Mouse (Mus musculus) heart, adult 2 months (tissue): ENCODE measurements at regions not wholly inside any gene's neighbourhood (a gene's known extent, or its start where the extent isn't known, plus 50 kb on each side); places are given as distances from the start of the nearest gene placed in this dataset.

Experiments
- DNase-seq, 2 experiments: peaks; one replicate each; pipeline ENCODE4 v3.0.0; 2021
- H3K27ac ChIP-seq: fragments of 200-600 bp; 2 replicates; pipeline ENCODE4 v1.8.1; 2022
- H3K27me3 ChIP-seq: fragments of 200-500 bp; 2 replicates; pipeline ENCODE4 v1.6.1; 2012; ENCODE audit warnings: mild to moderate bottlenecking, low read length, inconsistent platforms, mixed read lengths; ENCODE audit not compliant: control insufficient read depth, insufficient read depth
- H3K36me3 ChIP-seq: fragments of 200-500 bp; 2 replicates; pipeline ENCODE4 v1.6.1; 2012; ENCODE audit warnings: low read length, inconsistent platforms; ENCODE audit not compliant: control insufficient read depth, insufficient read depth
- H3K4me1 ChIP-seq: fragments of 200-500 bp; 2 replicates; pipeline ENCODE4 v1.6.1; 2011; ENCODE audit warnings: low read length; ENCODE audit not compliant: control insufficient read depth, insufficient read depth
- H3K4me3 ChIP-seq: fragments of 200-600 bp; 2 replicates; pipeline ENCODE4 v1.8.1; 2022
- H3K79me2 ChIP-seq: fragments of 200-500 bp; replicated peaks from 2 replicates; pipeline ENCODE4 v1.6.1; 2012; ENCODE audit warnings: mild to moderate bottlenecking, inconsistent platforms, low read length, moderate library complexity, mixed read lengths; ENCODE audit not compliant: control insufficient read depth, insufficient read depth
- H3K9ac ChIP-seq: fragments of 200-500 bp; 2 replicates; pipeline ENCODE4 v1.6.1; 2012; ENCODE audit warnings: low read depth, mild to moderate bottlenecking, control low read depth, inconsistent platforms, low read length, mixed read lengths
- CTCF ChIP-seq: fragments of 200-600 bp; IDR thresholded peaks from 2 replicates; pipeline ENCODE4 v1.8.1; 2022; ENCODE audit warnings: antibody characterized with exemption, mild to moderate bottlenecking, moderate library complexity
- EP300 ChIP-seq: fragments of 200-500 bp; IDR thresholded peaks from 2 replicates; pipeline ENCODE4 v1.6.1; 2011; ENCODE audit warnings: low read depth, low read length, control low read depth; ENCODE audit not compliant: insufficient read depth
- POLR2A ChIP-seq: fragments of 200-500 bp; IDR thresholded peaks from 2 replicates; pipeline ENCODE4 v1.6.1; 2011; ENCODE audit warnings: mild to moderate bottlenecking, low read depth, low read length, control low read depth; ENCODE audit not compliant: insufficient read depth
- WGBS: fragments of 180-500 bp; shearing (Covaris S2); methylation state at CpG from one replicate; pipeline ENCODE4 v1.1.7; 2018; 5-methylcytosine and 5-hydroxymethylcytosine counted together
- intact Hi-C: fragments of 180-260 bp; cut with DNase I; formaldehyde crosslinking; loops from one replicate; pipeline ENCODE4 v1.15.1; 2025

GRCm38 (mm10) chr7:83035190-83035589 lies 168.1 kb downstream of the Mex3b start:
- H3K4me1 ChIP-seq, result no peaks in the 10 kb centered on the region; the same call in 1 of the 2 replicates
- no peaks in the 10 kb centered on the region for H3K36me3 ChIP-seq
- no peaks in the 10 kb centered on the region for H3K27me3 ChIP-seq
- no peak overlapping the region for H3K9ac ChIP-seq
- no peak overlapping the region for H3K27ac ChIP-seq
- WGBS, result 46% methylated on average over 3 of the region's 3 CpGs
- no peaks in the 10 kb centered on the region for H3K79me2 ChIP-seq
- no peak for DNase-seq
- intact Hi-C loops, result no loop called here
- no peak overlapping the region for H3K4me3 ChIP-seq
- TF ChIP-seq EP300 (no peak), POLR2A (no peak), CTCF (no peak)

GRCm38 (mm10) chr7:83036397-83036796 lies 169.3 kb downstream of the Mex3b start:
- Histone ChIP-seq H3K4me1 (no peaks in the 10 kb centered on the region; the same call in 1 of the 2 replicates), H3K27me3 (no peaks in the 10 kb centered on the region), H3K27ac (no peak overlapping the region), H3K36me3 (no peaks in the 10 kb centered on the region), H3K79me2 (no peaks in the 10 kb centered on the region), H3K4me3 (no peak overlapping the region), H3K9ac (no peak overlapping the region)
- DNase-seq, result peak; percentile 43 to 59
- intact Hi-C loops, result no loop called here
- 53% methylated on average over 2 of the region's 2 CpGs for WGBS
- TF ChIP-seq EP300 (no peak), POLR2A (no peak), CTCF (no peak)

- Histone ChIP-seq H3K4me3 (no peak overlapping the region), H3K27me3 (no peaks in the 10 kb centered on the region), H3K4me1 (no peaks in the 10 kb centered on the region; the same call in 1 of the 2 replicates), H3K27ac (no peak overlapping the region), H3K9ac (no peak overlapping the region), H3K36me3 (no peaks in the 10 kb centered on the region), H3K79me2 (no peaks in the 10 kb centered on the region)
- DNase-seq, result no peak
- no peak for TF ChIP-seq CTCF
- WGBS, result 35% methylated on average over 2 of the region's 2 CpGs
- intact Hi-C loops, result no loop called here
Measured at GRCm38 (mm10) chr7:83037100-83037499, 170.0 kb downstream of the Mex3b start.

- Histone ChIP-seq H3K9ac (no peak overlapping the region), H3K79me2 (no peaks in the 10 kb centered on the region), H3K4me3 (no peak overlapping the region), H3K4me1 (no peaks in the 10 kb centered on the region; the same call in 1 of the 2 replicates), H3K27me3 (no peaks in the 10 kb centered on the region), H3K27ac (no peak overlapping the region), H3K36me3 (no peaks in the 10 kb centered on the region)
- 83% methylated on average over 2 of the region's 2 CpGs for WGBS
- DNase-seq, result no peak
- no peak for TF ChIP-seq EP300
- no peak for TF ChIP-seq POLR2A
- no peak for TF ChIP-seq CTCF
- intact Hi-C loops, result no loop called here
Measured at GRCm38 (mm10) chr7:83037714-83038113, 170.6 kb downstream of the Mex3b start.

- H3K27ac ChIP-seq, result no peak overlapping the region
- no peaks in the 10 kb centered on the region for H3K4me1 ChIP-seq
- no peak overlapping the region for H3K4me3 ChIP-seq
- 84% methylated on average over 3 of the region's 3 CpGs for WGBS
- DNase-seq, result no peak
- TF ChIP-seq CTCF (no peak), POLR2A (no peak), EP300 (no peak)
- no peak overlapping the region for H3K9ac ChIP-seq
- no peaks in the 10 kb centered on the region for H3K27me3 ChIP-seq
- intact Hi-C loops, result no loop called here
- no peaks in the 10 kb centered on the region for H3K79me2 ChIP-seq
- no peaks in the 10 kb centered on the region for H3K36me3 ChIP-seq
Measured at GRCm38 (mm10) chr7:83043746-83044145, 176.6 kb downstream of the Mex3b start.

- H3K9ac ChIP-seq, result no peak overlapping the region
- H3K79me2 ChIP-seq, result no peaks in the 10 kb centered on the region
- intact Hi-C loops, result no loop called here
- no peak for TF ChIP-seq CTCF
- TF ChIP-seq EP300, result no peak
- TF ChIP-seq POLR2A, result no peak
- no peak overlapping the region for H3K27ac ChIP-seq
- H3K4me1 ChIP-seq, result no peaks in the 10 kb centered on the region
- no peak for DNase-seq
- no peaks in the 10 kb centered on the region for H3K27me3 ChIP-seq
- H3K36me3 ChIP-seq, result no peaks in the 10 kb centered on the region
- no peak overlapping the region for H3K4me3 ChIP-seq
- 84% methylated on average over 3 of the region's 3 CpGs for WGBS
Measured at GRCm38 (mm10) chr7:83045266-83045665, 178.1 kb downstream of the Mex3b start.

GRCm38 (mm10) chr7:83050011-83050410 lies 182.9 kb downstream of the Mex3b start:
- no peak for DNase-seq
- H3K27me3 ChIP-seq, result no peaks in the 10 kb centered on the region
- TF ChIP-seq CTCF, result no peak
- TF ChIP-seq POLR2A, result no peak
- no peak for TF ChIP-seq EP300
- H3K4me1 ChIP-seq, result no peaks in the 10 kb centered on the region
- intact Hi-C loops, result loop anchor here (10.0 kb wide), 1 partner anchor 135 kb away; no protein-coding TSS in a partner anchor
- H3K9ac ChIP-seq, result no peak overlapping the region
- H3K79me2 ChIP-seq, result no peaks in the 10 kb centered on the region
- WGBS, result 70% methylated on average over 3 of the region's 3 CpGs
- no peak overlapping the region for H3K27ac ChIP-seq
- H3K4me3 ChIP-seq, result no peak overlapping the region
- no peaks in the 10 kb centered on the region for H3K36me3 ChIP-seq
